Mouse (Mus musculus): ENCODE measurements around the gene Tbc1d8. TPM values are rescaled to one million over a fixed set of nuclear protein-coding genes. Genes with fewer than 3 reads are reported as not detected.

Gene Tbc1d8
- polyA plus RNA-seq, 1 experiment from 2014 or later: 10.3 TPM

- ATAC-seq (ENCODE audit: low read depth): no peak
- no peaks in the 10 kb centered on the region for H3K36me3 ChIP-seq (ENCODE audit: control insufficient read depth, insufficient read depth, low read length)
- 80% methylated on average over 10 of the region's 10 CpGs for WGBS
These were observed 139.7 kb downstream of the Tbc1d8 start for GRCm38 (mm10) chr1:39338831-39339230.

GRCm38 (mm10) chr1:39336788-39337187 is 141.8 kb downstream of the Tbc1d8 start:
- no peak overlapping the region for H3K4me2 ChIP-seq (ENCODE audit: low read depth, low read length)
- H3K27me3 ChIP-seq (ENCODE audit: control insufficient read depth, insufficient read depth, low read length): no peaks in the 10 kb centered on the region
- no peak overlapping the region for H3K9ac ChIP-seq (replicated peaks; ENCODE audit: low read depth, low read length)
- no peaks in the 10 kb centered on the region for H3K36me3 ChIP-seq (ENCODE audit: control insufficient read depth, insufficient read depth, low read length)
- no peak overlapping the region for H3K27ac ChIP-seq (ENCODE audit: low read depth, low read length)
- 77% methylated on average over 8 of the region's 8 CpGs for WGBS
- H3K4me1 ChIP-seq (ENCODE audit: control insufficient read depth, insufficient read depth, low read length): no peaks in the 10 kb centered on the region
- H3K9me3 ChIP-seq (ENCODE audit: control insufficient read depth, low read length): no peaks in the 10 kb centered on the region
- ATAC-seq (ENCODE audit: low read depth): no peak
- H3K4me3 ChIP-seq (ENCODE audit: low read depth, low read length): no peak overlapping the region

More at GRCm38 (mm10) chr1:39338831-39339230, 139.7 kb downstream of the Tbc1d8 start:
- H3K4me2 ChIP-seq (ENCODE audit: low read depth, low read length): no peak overlapping the region
- H3K27me3 ChIP-seq (ENCODE audit: control insufficient read depth, insufficient read depth, low read length): no peaks in the 10 kb centered on the region
- no peak overlapping the region for H3K27ac ChIP-seq (ENCODE audit: low read depth, low read length)
- no peak overlapping the region for H3K9ac ChIP-seq (replicated peaks; ENCODE audit: low read depth, low read length)
- no peak overlapping the region for H3K4me3 ChIP-seq (ENCODE audit: low read depth, low read length)
- no peaks in the 10 kb centered on the region for H3K9me3 ChIP-seq (ENCODE audit: control insufficient read depth, low read length)
- H3K4me1 ChIP-seq (ENCODE audit: control insufficient read depth, insufficient read depth, low read length): no peaks in the 10 kb centered on the region

GRCm38 (mm10) chr1:39335561-39336196 is 142.9 kb downstream of the Tbc1d8 start:
- no peak overlapping the region for H3K4me2 ChIP-seq (ENCODE audit: low read depth, low read length)
- H3K27me3 ChIP-seq (ENCODE audit: control insufficient read depth, insufficient read depth, low read length): no peaks in the 10 kb centered on the region
- 30% methylated on average over 15 of the region's 15 CpGs for WGBS
- H3K27ac ChIP-seq (ENCODE audit: low read depth, low read length): no peak overlapping the region
- no peaks in the 10 kb centered on the region for H3K36me3 ChIP-seq (ENCODE audit: control insufficient read depth, insufficient read depth, low read length)
- ATAC-seq (ENCODE audit: low read depth): no peak
- no peak overlapping the region for H3K4me3 ChIP-seq (ENCODE audit: low read depth, low read length)
- no peaks in the 10 kb centered on the region for H3K9me3 ChIP-seq (ENCODE audit: control insufficient read depth, low read length)
- H3K4me1 ChIP-seq (ENCODE audit: control insufficient read depth, insufficient read depth, low read length): no peaks in the 10 kb centered on the region
- no peak overlapping the region for H3K9ac ChIP-seq (replicated peaks; ENCODE audit: low read depth, low read length)

DNA sequence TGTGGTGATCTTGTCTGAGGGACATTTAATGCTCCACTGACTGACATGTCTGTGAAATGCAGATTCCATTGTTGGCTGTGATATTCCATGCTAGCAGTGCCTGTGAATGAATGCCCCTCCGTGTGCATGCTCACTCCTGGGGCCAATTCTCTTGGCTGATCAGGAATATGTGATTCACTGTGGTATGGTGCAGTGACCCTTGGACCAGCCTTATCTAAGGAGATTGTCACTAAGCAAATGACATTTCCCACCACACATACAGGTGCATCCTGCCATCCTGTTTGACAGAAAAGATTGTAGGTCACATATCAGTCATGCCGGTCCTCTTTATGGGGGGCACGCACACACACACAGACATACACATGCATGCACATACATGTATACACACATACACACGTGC is 146.1 kb downstream of the Tbc1d8 start:
- Histone ChIP-seq H3K4me2 (ENCODE audit: low read depth, low read length) (no peak overlapping the region), H3K9ac (replicated peaks; ENCODE audit: low read depth, low read length) (no peak overlapping the region), H3K27ac (ENCODE audit: low read depth, low read length) (no peak overlapping the region), H3K4me1 (ENCODE audit: control insufficient read depth, insufficient read depth, low read length) (no peaks in the 10 kb centered on the region), H3K36me3 (ENCODE audit: control insufficient read depth, insufficient read depth, low read length) (no peaks in the 10 kb centered on the region), H3K4me3 (ENCODE audit: low read depth, low read length) (no peak overlapping the region), H3K9me3 (ENCODE audit: control insufficient read depth, low read length) (no peaks in the 10 kb centered on the region), H3K27me3 (ENCODE audit: control insufficient read depth, insufficient read depth, low read length) (no peaks in the 10 kb centered on the region)
- ATAC-seq (ENCODE audit: low read depth): no peak
- WGBS: 81% methylated on average over 4 of the region's 4 CpGs

DNA sequence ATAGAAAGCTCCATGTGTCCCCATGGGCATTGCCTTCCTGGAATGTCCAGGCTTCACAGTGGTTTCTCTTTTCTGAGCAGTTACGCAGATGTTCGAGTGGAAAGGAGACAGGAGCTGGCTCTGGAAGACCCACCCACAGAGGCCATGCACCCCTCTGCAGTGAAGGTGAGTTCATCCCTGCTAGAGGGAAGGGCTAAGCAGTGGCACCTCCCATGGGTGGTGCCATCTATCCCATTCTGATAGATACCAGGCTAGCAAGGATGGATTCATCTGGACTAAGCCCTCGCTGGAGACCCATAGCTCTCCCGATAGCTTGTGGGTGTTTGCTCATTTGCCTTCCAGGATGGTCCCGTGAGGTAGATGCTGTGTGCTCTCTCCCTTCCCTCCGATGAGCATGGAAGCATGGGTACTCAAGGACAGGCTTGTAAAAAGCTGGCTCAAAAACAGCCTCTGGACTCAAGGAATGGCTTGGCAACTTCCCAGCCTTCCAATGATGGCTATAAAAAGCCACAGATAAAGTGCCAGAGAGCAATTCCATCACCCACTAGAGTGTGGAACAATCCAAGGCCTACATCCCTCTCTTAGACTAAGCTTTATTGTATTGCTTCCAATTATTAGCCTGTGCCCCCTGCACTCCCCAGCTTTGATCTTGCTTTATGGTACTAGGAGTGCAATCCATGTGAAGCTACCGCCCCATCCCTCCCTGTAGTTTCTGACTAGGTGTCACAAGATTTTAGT is 147.5 kb downstream of the Tbc1d8 start:
- Histone ChIP-seq H3K4me2 (ENCODE audit: low read depth, low read length) (no peak overlapping the region), H3K36me3 (ENCODE audit: control insufficient read depth, insufficient read depth, low read length) (no peaks in the 10 kb centered on the region), H3K27ac (ENCODE audit: low read depth, low read length) (no peak overlapping the region), H3K4me1 (ENCODE audit: control insufficient read depth, insufficient read depth, low read length) (no peaks in the 10 kb centered on the region), H3K4me3 (ENCODE audit: low read depth, low read length) (no peak overlapping the region), H3K27me3 (ENCODE audit: control insufficient read depth, insufficient read depth, low read length) (no peaks in the 10 kb centered on the region), H3K9me3 (ENCODE audit: control insufficient read depth, low read length) (no peaks in the 10 kb centered on the region), H3K9ac (replicated peaks; ENCODE audit: low read depth, low read length) (no peak overlapping the region)
- ATAC-seq (ENCODE audit: low read depth): no peak
- WGBS: 50% methylated on average over 7 of the region's 7 CpGs

GRCm38 (mm10) chr1:39327546-39327945 is 151.0 kb downstream of the Tbc1d8 start:
- H3K27ac ChIP-seq (ENCODE audit: low read depth, low read length): no peak overlapping the region
- no peaks in the 10 kb centered on the region for H3K4me1 ChIP-seq (ENCODE audit: control insufficient read depth, insufficient read depth, low read length)
- H3K36me3 ChIP-seq (ENCODE audit: control insufficient read depth, insufficient read depth, low read length): no peaks in the 10 kb centered on the region
- no peak overlapping the region for H3K9ac ChIP-seq (replicated peaks; ENCODE audit: low read depth, low read length)
- no peaks in the 10 kb centered on the region for H3K9me3 ChIP-seq (ENCODE audit: control insufficient read depth, low read length)
- H3K4me3 ChIP-seq (ENCODE audit: low read depth, low read length): no peak overlapping the region
- 65% methylated on average over 7 of the region's 7 CpGs for WGBS
- ATAC-seq (ENCODE audit: low read depth): no peak
- H3K27me3 ChIP-seq (ENCODE audit: control insufficient read depth, insufficient read depth, low read length): no peaks in the 10 kb centered on the region
- no peak overlapping the region for H3K4me2 ChIP-seq (ENCODE audit: low read depth, low read length)

DNA sequence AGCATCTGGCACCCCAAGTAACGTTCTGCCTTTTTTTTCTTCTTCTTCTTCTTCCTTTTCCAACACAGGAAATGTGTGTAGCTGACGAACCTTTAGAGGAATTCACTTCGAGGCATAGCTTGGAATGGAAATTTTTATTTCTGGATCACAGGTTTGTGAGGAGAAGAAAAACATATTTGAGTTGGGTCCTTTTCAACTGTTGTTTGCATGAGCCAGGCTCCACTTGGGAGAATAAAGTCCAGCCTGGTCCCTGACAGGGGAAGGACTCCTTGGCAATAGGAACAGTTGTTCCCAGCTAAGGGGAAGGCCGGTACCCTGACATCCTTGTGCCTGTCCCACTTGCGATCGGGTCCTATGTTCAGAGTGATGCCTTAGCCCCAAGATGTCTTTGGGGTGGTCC is 153.3 kb downstream of the Tbc1d8 start:
- Histone ChIP-seq H3K4me2 (ENCODE audit: low read depth, low read length) (no peak overlapping the region), H3K4me1 (ENCODE audit: control insufficient read depth, insufficient read depth, low read length) (no peaks in the 10 kb centered on the region), H3K4me3 (ENCODE audit: low read depth, low read length) (no peak overlapping the region), H3K27ac (ENCODE audit: low read depth, low read length) (no peak overlapping the region), H3K9me3 (ENCODE audit: control insufficient read depth, low read length) (no peaks in the 10 kb centered on the region), H3K27me3 (ENCODE audit: control insufficient read depth, insufficient read depth, low read length) (no peaks in the 10 kb centered on the region), H3K36me3 (ENCODE audit: control insufficient read depth, insufficient read depth, low read length) (no peaks in the 10 kb centered on the region), H3K9ac (replicated peaks; ENCODE audit: low read depth, low read length) (no peak overlapping the region)
- 93% methylated on average over 6 of the region's 6 CpGs for WGBS
- ATAC-seq (ENCODE audit: low read depth): no peak

DNA sequence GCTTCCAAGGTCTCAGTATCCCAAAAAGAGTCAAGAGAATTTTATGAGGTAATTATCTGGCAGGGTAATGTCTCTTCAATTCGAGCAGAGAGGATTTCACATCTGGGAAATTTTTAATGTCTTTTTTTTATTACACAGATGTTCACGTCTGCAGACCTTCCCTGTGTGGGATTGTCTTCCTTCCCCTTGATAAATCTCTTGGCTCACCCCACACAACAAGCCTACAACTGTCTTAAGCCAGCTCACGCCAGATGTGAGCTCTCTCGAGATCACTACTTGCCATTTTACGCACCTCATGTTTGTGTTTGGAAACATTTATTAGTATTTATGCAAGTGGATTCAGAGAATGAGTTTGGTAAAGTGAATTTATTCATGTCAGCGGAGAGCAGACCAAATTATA is 156.6 kb downstream of the Tbc1d8 start:
- WGBS: 47% methylated on average over 6 of the region's 6 CpGs
- no peaks in the 10 kb centered on the region for H3K9me3 ChIP-seq (ENCODE audit: control insufficient read depth, low read length)
- no peaks in the 10 kb centered on the region for H3K27me3 ChIP-seq (ENCODE audit: control insufficient read depth, insufficient read depth, low read length)
- no peak overlapping the region for H3K9ac ChIP-seq (replicated peaks; ENCODE audit: low read depth, low read length)
- no peak overlapping the region for H3K27ac ChIP-seq (ENCODE audit: low read depth, low read length)
- no peaks in the 10 kb centered on the region for H3K4me1 ChIP-seq (ENCODE audit: control insufficient read depth, insufficient read depth, low read length)
- no peak overlapping the region for H3K4me2 ChIP-seq (ENCODE audit: low read depth, low read length)
- no peaks in the 10 kb centered on the region for H3K36me3 ChIP-seq (ENCODE audit: control insufficient read depth, insufficient read depth, low read length)
- peak; percentile 71; the same call in 1 of the 2 replicates for ATAC-seq (ENCODE audit: low read depth)
- H3K4me3 ChIP-seq (ENCODE audit: low read depth, low read length): no peak overlapping the region
